Mouse (Mus musculus): ENCODE measurements around the gene Trpm5.

Trpm5 gene

GRCm38 (mm10) chr7:143058221-143058697 is 36.2 kb downstream of the Trpm5 start:
- DNase-seq (ENCODE audit: low read depth) = no peak

DNA sequence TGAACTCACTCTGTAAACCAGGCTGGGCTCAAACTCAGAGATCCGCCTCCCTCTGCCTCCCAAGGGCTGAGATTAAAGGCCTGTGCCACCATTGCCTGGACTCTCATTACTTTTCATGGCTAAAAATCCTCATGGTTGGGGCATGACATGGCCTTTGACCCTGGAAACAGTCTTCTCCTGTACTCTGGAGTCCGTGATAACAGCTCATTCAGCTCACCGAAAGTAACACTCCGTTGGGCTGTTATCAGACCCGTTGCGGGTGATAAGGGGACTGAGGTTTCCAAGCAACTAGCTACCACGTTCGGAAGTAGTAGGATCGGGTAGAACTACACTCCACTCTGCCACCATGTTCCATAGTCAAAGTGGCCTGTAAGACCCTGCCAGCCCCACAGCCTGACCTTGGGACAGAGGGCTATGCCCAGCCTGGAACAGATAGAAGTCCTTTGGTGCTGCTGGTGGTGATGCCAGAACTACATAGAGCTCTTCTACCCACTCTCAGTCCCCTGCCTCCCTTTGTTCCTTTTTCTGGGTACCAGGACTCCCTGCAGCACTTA is 36.7 kb downstream of the Trpm5 start:
- DNase-seq (ENCODE audit: low read depth) = no peak

GRCm38 (mm10) chr7:143057023-143057422 is 37.4 kb downstream of the Trpm5 start:
- no peak for DNase-seq (ENCODE audit: low read depth)

- DNase-seq (ENCODE audit: low read depth) = no peak
These were observed 38.8 kb downstream of the Trpm5 start for GRCm38 (mm10) chr7:143055499-143056186.

DNA sequence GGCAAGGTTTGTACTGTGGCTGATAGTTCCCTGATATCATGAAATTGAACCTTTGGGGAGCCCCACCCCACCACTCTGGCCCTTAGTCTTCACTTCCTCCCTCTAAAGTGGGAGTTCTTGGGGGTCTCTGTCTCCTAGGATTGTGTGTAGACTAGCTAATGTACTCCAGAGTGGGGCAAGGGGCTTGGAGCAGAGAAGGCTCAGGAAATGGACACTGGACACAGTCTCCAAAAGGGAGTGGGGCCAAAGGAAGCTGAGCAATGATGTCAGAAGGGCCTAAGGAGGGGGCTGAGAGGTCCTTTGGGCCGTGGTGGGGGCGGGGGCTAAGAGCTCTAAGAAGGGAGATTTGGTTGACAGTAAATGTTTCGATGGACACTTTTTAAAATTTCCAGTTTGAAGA is 39.4 kb downstream of the Trpm5 start:
- no peak for DNase-seq (ENCODE audit: low read depth)

DNA sequence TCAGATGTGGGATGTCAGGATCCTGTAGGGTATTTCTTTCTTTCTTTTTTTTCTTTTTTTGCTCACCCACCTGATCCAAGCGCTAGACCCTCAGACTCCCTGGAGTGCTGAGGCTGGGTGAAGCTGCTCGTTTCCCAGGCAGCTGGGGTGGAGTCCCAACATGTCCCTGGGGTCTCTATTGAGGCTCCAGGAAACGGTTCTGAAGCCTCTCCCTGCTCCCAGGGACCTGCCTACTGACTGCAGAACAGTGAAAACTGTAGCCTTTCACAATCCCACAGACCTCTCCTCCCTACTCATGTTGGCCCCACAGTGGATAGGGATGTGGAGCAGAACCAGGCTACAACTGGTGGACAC is 39.9 kb downstream of the Trpm5 start:
- no peak for DNase-seq (ENCODE audit: low read depth)

DNA sequence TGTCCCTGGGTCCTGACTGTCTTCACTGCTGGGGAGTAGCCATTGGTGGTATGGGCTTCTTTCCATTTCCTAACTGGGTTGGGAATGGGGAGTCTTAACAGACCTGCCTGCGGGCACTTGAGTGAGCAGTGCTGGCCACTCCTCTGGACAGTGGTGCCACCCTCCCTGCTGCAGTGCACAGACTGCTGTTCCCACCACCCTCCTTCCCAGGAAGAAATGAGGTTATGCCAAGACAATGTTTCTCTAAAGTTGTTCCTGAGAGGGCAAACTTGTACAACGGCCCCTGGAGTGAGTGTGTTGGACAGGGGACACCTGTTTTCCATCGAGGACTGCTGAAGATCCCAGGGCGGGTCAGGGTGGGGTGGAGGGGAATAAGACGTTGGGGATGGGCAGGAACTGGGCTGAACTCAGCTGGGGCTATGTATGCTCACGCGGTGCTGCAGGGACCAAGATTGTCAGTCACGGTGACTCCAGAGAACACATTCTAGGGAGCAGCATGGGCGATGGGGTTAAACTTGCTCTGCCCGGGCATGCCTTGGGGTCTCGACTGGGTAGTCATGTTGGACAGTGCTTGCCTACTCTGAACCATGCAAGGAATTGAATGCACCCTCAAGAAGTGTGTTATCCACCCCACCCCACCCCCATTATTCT is 40.4 kb downstream of the Trpm5 start:
- DNase-seq (ENCODE audit: low read depth) = no peak

DNA sequence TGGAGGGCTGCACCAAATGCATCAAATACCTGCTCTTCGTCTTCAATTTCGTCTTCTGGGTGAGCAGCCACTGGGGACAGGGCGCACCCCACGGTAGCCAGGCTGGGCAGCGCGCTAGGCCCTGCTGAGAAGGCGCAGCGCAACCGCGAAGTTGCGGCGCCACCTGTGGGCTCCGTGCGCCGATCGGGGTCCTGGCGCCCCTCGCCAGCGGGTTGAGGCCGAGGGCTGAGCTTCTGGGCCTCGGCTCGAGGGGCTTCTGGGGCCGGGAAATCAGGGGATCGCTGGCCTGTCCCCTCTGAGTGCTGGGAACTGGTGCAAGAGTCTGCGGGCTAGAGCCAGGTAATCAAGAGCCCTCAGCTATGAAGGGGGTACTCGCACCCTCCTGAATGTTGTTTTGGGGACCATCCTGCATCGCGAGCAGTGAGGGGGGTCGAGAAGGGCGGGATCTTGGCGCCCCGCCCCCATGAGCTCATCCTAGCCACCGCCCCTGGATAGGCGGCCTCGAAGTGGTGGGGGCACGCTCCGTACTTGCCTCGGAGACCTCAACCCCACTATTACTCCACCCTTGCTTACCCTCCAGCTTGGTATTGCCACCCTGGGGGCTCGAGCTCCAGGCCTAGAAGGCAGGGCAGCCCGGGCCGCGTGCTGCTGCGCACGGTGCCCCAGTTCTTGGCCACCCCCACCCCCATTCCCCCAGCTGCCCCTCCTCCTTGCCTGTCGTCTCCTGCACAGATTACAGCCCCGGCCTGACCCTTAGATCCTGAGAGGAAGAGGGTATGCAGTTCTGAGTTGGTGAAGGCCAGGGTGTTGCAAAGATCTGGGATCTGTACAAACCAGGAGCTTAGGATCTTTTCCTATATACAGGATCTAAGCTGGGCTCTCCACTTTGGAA is 41.2 kb downstream of the Trpm5 start:
- peak; percentile 56 for DNase-seq (ENCODE audit: low read depth)

DNA sequence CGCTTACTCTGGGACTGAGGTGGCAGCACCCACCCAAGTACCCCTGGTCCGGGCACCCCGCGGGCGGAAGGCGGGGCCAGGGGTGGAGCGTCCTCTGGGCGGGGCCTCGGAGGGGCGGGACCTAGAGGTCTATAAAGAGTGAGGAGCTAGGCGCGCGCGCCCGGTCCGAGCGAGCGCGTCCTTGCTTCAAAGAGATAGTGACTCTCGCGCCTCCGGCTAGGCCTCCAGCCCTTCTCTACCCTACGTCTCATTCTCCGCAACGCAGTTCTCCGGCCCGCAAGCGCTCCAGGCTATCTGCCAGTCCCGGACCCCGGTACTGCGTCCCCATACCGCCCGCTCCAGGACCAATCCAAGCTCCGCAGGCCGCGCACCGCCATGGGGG is 41.8 kb downstream of the Trpm5 start, which contains the start of gene Cd81:
TSS of gene Cd81 (plus strand) at position 114 of the 382 bp plus-strand sequence.
- DNase-seq (ENCODE audit: low read depth) = peak; percentile 82

GRCm38 (mm10) chr7:143051316-143051715 is 43.1 kb downstream of the Trpm5 start:
- no peak for DNase-seq (ENCODE audit: low read depth)

DNA sequence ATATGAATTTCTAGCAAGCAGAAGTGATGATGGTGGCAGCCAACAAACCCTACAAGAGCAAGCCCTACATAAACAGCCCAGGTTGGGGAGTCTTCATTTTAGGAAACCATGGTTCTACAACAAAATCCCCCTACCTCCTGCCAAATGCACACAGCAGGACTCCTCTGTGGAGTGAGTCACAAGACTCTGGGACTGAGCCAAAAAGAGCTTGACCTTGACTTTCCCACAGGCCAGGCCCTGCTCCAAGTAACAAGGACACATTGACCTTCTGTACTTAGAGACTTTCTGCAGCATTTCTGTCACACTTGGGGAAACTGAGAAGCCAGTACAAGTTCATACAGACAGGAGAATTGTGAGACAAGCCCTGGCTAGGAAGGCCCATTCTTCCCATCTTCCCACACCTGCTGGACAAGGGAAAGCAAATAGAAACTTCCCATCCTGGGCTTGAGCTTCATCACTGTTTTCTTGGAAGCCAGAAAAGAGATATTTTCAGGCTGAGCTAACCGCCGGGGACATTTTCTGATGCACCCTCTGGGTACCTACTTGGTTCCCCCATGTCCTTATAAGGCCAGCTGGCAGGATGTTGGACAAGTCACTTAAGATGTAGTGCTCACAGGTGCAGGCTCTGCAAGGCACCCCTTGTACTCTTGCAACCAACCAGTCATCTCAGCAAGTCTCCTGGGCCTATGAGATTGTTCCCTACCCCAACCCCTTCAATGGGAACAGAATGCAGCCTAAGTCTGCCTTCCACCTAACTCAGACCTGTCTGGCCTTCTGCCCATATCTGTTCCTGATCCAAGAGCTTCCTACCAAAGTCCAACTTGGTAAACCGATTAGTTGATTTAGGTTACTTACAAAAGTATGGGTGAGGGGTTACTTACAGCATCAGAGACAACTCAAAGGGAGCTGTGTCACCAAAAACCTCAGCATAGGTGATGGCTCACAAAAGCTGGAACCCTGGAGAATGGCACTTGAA is 44.3 kb downstream of the Trpm5 start:
- DNase-seq (ENCODE audit: low read depth) = no peak

- no peak for DNase-seq (ENCODE audit: low read depth)
These were observed 45.1 kb downstream of the Trpm5 start for GRCm38 (mm10) chr7:143049331-143049730.

DNA sequence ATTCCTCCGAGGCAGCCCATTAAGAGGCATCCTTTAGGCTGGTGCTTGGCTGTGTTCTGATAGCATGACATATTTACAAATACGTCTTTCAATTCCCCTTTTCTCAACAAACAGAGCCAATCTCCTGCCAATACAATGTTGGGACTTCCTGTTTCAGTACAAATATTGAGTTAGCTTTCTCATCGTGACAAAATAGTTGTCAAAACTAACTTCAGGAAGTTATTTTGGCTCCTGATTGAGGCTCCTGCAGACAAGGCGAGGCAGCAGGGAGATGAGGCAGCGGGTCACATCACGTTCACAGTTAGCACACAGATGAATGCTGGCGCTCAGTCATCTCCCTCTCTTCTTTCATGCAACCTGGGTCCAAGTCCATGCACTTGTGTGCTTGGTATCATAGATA is 48.1 kb downstream of the Trpm5 start:
- no peak for DNase-seq (ENCODE audit: low read depth)

DNA sequence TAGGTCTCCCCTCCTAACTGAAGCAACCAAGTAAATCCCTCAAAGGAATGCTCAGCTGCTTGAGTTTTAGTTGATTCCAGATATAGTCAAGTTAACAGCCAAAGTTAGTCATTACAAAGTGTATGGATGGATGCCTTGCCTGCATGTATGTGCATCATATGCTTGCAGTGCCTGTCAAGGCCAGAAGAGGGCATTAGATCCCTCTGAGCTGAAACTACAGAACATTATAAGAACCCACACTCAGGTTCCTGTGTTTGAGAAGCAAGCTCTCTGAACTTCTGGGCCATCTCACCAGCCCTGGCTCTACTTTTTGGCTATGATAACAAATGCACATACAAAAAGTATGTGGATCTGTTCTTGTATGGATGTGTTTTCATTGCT is 49.6 kb downstream of the Trpm5 start:
- peak; percentile 33 for DNase-seq (ENCODE audit: low read depth)

GRCm38 (mm10) chr7:143044049-143044825 is 50.2 kb downstream of the Trpm5 start:
- no peak for DNase-seq (ENCODE audit: low read depth)

DNA sequence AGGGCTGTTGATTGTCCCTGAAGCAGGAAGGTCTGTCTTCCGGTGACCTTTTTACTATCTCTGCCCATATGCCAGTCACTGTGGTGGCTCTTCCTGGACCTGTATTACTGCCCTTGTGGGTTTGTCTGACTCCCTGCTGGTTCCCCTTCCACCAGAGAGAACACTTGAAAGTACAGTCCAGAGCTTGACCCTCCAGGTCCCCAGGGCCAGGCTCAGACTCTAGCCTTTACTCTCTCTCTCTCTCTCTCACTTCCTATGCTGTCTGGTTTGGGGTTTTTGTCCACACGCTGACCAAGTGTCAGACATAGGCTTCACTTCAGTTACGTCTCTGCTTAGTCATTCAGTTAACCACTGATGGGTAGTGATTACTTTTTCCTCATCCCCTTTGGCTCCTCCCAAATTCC is 51.5 kb downstream of the Trpm5 start:
- peak; percentile 31 for DNase-seq (ENCODE audit: low read depth)

GRCm38 (mm10) chr7:143042089-143042488 is 52.4 kb downstream of the Trpm5 start:
- no peak for DNase-seq (ENCODE audit: low read depth)

- DNase-seq (ENCODE audit: low read depth) = no peak
These were observed 53.2 kb downstream of the Trpm5 start for GRCm38 (mm10) chr7:143041138-143041822.

DNA sequence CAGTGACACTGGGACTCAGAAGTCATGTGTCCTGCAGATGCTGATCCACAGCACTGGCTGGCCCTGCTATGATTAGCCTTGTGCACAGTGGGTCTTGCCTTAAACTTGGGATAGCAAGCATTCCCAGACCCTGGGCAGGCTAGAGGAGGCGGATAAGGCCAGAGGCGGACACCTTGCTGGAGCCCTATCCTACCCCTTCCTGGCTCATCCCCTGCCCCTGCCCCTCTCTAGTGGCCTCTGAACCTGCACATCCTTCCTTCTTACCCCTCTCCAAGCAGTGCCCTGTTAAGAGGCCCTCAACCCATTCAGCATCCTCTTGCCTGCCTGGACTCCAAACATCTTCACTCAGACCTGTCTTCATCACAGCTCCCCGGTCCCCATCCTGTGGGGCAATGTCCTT is 53.9 kb downstream of the Trpm5 start:
- DNase-seq (ENCODE audit: low read depth) = no peak

Measured in induced T-regulatory cell, adult 2 months (primary cell).